Mouse (Mus musculus) heart, postnatal 25 days (tissue): ENCODE measurements around the gene Tmem184c. TPM values are rescaled to one million over a fixed set of nuclear protein-coding genes. Genes with fewer than 3 reads are reported as not detected.
A peak's percentile ranks its signal among the peaks of the same experiment; 100 is the strongest.

ENCODE experiments used
- DNase-seq: peaks from one replicate; pipeline ENCODE4 v3.0.0; 2022; ENCODE audit warnings: low spot score
- intact Hi-C: fragments of 180-260 bp; cut with DNase I; formaldehyde crosslinking; loops from one replicate; pipeline ENCODE4 v1.15.1; 2025
- total RNA-seq, 2 experiments: library from RNA; stranded (reverse); gene quantifications; 2 replicates each; pipeline ENCODE4 v1.2.3; 2021

Tmem184c gene
- total RNA-seq, 2 experiments from 2014 or later, result 11.1 to 15.4 TPM

DNA sequence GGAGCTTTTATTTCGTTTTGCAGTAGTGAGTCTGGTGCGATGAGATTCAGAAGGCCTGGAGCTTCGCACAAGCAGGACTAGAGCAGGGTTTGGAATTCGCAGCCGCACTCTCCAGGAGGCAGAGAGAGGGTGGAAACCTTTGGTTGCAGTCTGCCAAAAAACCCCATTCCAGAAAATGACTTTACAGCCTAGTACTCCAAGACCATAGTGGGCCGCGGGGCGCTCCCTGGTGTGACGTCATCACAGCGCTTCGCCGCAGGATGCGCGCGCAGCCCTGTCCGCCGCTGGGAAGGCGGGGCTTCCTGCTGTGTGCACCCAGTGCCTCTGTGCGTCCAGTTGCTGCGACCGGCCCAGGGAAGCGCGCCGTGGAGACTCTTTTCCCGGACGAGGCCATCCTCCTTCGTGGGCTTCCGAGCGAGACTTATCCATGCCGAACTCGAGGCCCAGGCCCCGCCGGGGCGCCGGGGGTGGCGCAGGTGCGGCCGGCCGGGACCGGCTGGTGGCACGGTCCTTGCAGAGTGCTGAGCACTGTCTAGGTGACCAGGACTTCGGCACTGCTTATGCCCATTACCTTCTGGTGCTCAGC lies 61.3 kb downstream of the Tmem184c start, which contains the start of gene Prmt9:
TSS of gene Prmt9 (plus strand) at position 277 of the 586 bp plus-strand sequence.
- peak; percentile 89 for DNase-seq
- intact Hi-C loops, result no loop called here

Other genes starting within 250 kb of the Tmem184c start
- 10 to 100 TPM; 51.2 to 58.0 TPM for gene Arhgap10, start 92.7 kb downstream of the Tmem184c start, total RNA-seq
- 10 to 100 TPM; 11.2 to 12.0 TPM for gene Prmt9, start 61.3 kb downstream of the Tmem184c start, total RNA-seq
- gene Ednra, start 113.8 kb upstream of the Tmem184c start, total RNA-seq, result 10 to 100 TPM; 45.8 to 50.9 TPM